Mouse (Mus musculus): ENCODE measurements around the gene Ccdc73. TPM values are rescaled to one million over a fixed set of nuclear protein-coding genes. Genes with fewer than 3 reads are reported as not detected.

The Ccdc73 gene
- polyA plus RNA-seq, 1 experiment from 2014 or later: 9.3 TPM

Other genes with a start within 250 kb of the Ccdc73 start
- gene Tcp11l1, start 155.6 kb upstream of the Ccdc73 start, polyA plus RNA-seq (2015; fragmentation: Nextera tagmentation; extraction: Ambion mirVana): 66.0 and 66.1 TPM in 2 replicates
- gene Pin1rt1, start 151.4 kb upstream of the Ccdc73 start, polyA plus RNA-seq (2015; fragmentation: Nextera tagmentation; extraction: Ambion mirVana): not detected in 2 replicates
- 5.1 TPM in 2 replicates for gene Depdc7, start 124.9 kb upstream of the Ccdc73 start, polyA plus RNA-seq (2015; fragmentation: Nextera tagmentation; extraction: Ambion mirVana)
- gene Qser1, start 51.0 kb upstream of the Ccdc73 start, polyA plus RNA-seq (2015; fragmentation: Nextera tagmentation; extraction: Ambion mirVana): 12.6 and 12.7 TPM in 2 replicates
- 0.45 and 0.52 TPM in 2 replicates for gene Prrg4, start 17.9 kb upstream of the Ccdc73 start, polyA plus RNA-seq (2015; fragmentation: Nextera tagmentation; extraction: Ambion mirVana)
- 248 and 255 TPM in 2 replicates for gene Eif3m, start 149.3 kb downstream of the Ccdc73 start, polyA plus RNA-seq (2015; fragmentation: Nextera tagmentation; extraction: Ambion mirVana)
- not detected in 2 replicates for gene Gm11060, start 224.2 kb downstream of the Ccdc73 start, polyA plus RNA-seq (2015; fragmentation: Nextera tagmentation; extraction: Ambion mirVana)

All from forebrain, embryonic 13.5 days (tissue).